Mouse (Mus musculus) cortical plate, adult 2 months (tissue): ENCODE data around the gene AI837181.

Experiments
- CTCF ChIP-seq: fragments of 200-500 bp; IDR thresholded peaks from 2 replicates; pipeline ENCODE4 v1.5.1; 2011; ENCODE audit warnings: mild to moderate bottlenecking, control low read depth, low read length; ENCODE audit not compliant: insufficient read depth; ENCODE audit errors: extremely low read depth
- POLR2A ChIP-seq: fragments of 200-500 bp; IDR thresholded peaks from 2 replicates; pipeline ENCODE4 v1.6.1; 2011; ENCODE audit warnings: mild to moderate bottlenecking, low read length, control low read depth; ENCODE audit not compliant: insufficient read depth; ENCODE audit errors: extremely low read depth

DNA sequence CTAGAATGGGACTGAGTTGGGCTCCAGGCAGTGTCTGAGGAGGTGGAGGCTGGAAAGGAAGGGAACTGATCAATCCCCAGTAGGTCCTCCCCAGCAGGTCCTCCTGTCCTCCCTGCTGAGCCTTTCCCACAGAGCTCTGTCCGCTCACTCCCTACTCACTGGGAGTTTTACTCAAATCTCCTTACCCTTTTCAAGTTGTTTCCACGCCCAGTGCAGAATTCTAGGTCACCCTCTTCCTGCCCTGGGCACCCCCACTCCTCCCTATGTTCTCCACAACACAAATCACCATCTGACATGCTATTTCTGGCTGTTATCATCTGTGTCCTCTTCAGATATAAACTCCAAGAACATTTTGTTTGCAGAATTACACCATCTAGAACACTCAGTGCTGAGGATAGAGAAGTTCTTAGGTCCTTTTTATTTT is 10.4 kb upstream of the AI837181 start:
- no peak for TF ChIP-seq CTCF
- no peak for TF ChIP-seq POLR2A
